Mouse (Mus musculus) T-helper 1 cell (primary cell): ENCODE results near the gene Evi2.

Source experiments
- in situ Hi-C: fragments of 300-600 bp; cut with MboI, MseI; formaldehyde crosslinking; loops from one replicate; pipeline ENCODE4 v1.15.1; 2025; ENCODE audit warnings: high pct_unique_total_duplicates

The Evi2 gene

DNA sequence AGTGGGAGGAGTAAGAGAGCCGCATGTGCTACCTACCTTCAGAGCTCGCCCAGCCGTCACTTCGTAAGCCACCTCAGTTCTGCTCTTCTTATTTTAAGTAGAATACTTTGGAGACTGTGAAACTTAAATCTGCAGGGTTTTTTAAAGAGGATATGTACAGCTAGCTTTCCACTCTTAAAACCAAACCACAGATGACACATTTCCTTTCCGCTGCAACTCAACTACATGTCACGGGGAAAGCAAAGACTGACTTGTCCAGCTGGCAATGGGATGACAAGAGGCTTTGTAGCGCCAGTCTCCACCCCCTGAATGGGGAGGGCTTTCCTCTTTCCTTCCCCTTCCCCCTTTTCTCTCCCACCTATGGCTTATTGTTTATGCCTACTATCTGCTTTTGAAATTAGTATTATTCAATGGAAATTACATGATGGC lies at the start of gene Evi2, which contains the start of gene Evi2a:
Evi2 (minus strand) TSS at position 257 of the 429 bp plus-strand sequence.
Evi2a (minus strand) TSS at position 277 of the 429 bp plus-strand sequence.
- in situ Hi-C loops: no loop called here

DNA sequence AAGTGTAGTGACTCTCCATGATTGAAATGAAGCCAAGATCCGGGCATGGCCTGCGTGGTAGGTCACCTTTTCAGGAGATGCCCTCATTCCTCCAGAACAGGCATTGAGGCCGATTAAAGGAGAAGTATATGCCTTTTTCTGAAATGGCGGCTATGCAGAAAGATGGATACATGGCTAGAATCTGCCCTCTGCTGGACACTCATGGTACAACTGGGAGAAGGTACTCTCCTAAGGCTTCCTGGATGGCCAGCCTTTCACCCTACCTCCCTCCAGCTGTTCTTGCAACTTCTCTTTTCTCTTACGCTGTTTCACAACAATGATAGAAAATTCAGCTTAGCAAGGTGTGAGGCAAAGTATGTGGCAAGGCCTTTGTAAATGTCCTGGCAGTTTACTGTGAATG lies 47.4 kb upstream of the Evi2 start:
- in situ Hi-C loops: no loop called here

DNA sequence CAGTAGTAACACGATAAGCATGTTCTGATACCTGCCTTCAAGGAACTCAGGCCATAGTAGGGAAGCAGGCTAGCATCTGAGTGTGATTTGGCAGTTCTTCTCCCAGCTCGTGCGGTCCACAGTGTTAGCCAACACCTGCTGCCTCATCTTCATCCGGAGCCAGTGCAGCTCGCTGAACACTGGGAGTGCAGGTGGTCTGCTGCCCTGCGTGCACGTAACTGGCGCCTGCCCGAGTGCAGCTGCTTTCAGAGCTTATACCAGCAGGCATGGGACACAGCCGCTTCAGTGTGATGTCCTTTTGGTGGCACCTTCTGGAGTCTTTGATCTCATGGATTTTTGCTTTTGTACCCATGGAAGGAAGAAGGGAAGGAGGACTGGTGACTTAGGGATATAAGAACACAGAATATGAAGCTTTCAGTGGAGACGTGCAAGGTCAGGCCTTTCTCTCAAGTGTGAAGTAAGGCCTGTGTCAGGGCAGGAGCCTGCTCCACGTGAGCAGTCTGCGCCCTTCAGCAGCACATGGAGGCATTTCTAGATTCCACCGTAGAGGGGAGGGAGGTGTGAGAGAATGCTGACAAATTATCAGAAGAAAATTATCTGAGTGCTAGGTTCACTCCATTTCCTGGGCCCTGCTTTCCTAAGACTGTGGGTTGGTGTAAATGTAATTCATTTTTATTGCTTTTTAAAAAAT lies 45.1 kb upstream of the Evi2 start:
- in situ Hi-C loops: no loop called here

DNA sequence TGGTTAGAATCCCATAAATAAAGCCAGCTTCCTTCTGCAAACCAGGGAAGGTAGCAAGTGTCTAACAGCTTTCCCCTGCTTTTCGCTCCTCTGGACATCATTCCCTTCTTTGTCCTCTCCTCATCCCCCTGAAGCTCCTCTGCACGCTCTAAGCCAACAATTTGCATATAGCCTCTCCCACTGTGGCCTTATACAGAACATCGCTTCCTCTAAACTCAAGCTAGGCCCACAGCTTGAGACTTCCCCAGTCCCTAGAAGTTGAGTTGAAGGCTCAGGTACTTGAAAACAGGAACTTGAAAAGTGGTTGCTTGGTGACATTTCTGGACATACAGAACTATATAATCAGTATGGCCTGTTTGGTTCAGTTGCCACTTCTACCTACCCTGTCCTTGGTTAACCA lies 43.4 kb upstream of the Evi2 start:
- in situ Hi-C loops: no loop called here

DNA sequence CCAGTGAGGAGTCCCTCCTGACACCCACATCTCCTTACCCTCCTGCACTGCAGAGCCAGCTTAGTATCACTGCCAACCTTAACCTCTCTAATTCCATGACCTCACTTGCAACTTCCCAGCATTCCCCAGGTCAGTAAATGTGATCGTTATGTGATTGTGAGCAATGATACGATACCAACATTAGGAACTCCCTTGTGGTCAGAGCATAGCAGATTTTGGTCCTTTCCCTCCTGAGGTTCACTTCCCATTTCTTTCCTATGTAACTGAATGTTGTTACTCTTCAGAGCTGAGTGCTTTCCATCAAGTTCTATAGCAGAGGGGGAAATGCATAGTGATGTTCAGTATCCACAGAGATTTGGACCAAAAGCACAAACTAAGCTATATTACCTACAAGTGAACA lies 39.9 kb upstream of the Evi2 start:
- in situ Hi-C loops: no loop called here

DNA sequence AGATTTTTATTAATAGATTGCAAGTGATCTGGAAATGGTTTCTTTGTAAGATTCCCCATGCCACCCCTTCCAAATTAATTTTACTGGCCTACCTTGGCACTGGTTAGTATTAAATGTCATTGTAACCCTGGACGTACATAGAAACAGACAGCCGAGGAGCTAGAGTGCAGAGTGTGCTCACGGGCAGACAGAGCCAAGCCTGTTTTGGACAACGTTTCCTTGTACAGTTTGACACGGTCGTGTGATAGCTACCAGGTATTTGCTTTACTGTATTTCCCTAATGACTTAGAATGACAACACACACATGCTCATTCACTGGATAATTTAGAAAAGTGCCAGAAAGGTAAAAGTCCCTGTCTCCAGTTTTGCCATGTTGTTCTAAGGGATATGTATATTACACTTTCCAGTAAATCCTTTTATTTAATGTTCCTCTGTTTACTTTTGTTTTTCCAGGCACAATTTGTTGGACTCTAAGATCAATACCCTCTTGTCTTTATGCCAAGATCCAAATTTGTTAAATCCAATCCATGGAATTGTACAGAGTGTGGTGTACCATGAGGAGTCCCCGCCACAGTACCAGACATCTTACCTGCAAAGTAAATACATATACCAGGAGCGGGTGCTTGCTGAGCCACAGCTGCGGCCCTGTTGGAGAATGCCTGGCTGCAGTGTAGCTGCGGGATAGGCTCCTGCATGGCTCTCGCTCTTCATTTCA lies 38.0 kb upstream of the Evi2 start:
- in situ Hi-C loops: no loop called here

DNA sequence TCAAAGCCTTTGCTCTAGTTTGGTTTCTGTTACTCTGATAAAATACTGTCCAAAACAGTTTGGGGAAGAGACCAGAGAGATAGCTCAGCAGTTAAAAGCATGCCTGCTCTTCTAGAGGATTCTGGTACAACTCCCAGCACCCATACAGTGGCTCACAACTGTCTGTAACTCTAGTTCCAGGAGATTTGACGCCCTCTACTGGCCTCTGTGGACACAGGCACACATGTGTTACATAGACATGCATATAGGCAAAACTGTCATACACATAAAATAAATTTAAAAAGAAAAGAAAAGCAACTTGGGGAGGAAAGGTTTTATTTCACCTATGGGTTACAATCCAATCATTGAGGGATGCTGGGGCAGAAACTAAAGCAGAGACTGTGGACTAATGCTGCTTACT lies 36.6 kb upstream of the Evi2 start:
- in situ Hi-C loops: no loop called here

DNA sequence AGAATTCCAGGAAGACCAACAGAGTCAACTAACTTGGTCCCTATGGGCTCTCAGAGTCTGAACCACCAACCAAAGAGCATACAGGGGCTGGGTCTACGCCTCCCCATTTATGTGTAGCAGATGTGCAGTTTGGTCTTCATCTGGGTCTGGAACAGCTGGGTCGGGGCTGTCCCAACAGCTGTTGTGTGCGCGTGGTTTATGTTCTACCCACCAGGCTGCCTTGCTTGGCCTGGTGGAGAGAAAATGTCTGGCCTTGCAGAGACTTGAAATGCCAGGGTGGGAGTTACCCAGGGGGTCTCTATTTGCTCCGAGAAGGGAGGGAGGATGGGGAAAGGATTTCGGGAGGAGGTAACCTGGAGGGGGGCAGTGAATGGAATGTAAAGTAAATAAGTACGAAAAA lies 33.1 kb upstream of the Evi2 start:
- in situ Hi-C loops: no loop called here

DNA sequence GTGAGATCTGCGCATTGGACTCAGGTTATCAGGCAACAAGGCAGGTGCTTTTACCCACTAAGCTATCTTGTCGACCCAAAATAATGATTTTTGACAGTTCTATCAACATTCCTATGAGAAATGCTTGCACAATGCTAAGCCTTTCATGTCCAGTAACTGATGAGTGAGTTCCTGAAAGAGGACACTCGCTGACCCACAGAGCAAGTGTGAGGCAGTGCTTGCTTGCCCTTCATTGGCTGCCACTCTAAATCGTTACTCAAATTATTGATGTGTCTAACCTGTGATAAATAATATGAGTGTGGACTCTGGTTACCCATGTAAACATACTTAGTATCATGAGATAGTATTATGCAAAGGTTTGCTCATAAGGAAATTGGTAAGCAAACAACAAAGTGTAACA lies 30.1 kb upstream of the Evi2 start:
- in situ Hi-C loops: no loop called here

DNA sequence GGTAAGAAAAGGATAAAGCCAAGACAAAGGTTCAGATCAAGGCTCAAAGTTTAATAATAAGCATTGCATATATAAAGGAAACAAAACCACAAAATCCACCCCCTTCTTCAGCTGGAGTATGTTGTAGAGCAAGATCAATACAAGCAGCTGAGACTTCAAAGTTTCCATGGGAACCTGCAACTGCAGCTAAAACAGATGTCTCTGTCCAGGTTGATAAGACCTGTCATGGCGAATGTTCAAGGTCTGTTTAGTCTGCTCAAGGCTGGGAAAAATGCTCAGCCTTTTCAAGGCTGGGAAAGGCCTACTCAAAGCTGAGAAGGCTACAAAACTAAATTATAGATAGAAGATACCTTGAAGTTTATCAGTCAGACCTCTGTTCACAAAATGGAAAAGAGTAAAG lies 22.2 kb upstream of the Evi2 start:
- in situ Hi-C loops: loop anchor here (5.0 kb wide), 1 partner anchor 80 kb away; no protein-coding TSS in a partner anchor

DNA sequence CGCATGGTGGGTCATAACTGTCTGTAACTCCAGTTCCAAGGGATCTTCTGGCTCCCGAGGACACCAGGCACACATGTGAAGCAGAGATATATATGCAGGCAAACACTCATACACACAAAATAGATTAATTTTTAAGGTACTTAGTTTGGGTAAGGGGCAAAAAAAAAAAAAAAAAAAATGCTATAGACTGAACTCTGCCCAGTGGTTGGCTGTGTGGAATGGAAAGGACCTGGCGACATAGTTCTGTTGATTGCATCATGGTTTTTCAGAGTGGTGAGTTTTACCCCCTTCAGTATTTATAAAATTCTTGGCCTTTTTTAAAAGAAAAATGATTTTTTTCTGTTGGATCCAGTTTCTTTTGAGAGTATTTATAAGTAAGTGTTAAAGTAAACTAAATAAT lies 5.9 kb upstream of the Evi2 start:
- in situ Hi-C loops: no loop called here

DNA sequence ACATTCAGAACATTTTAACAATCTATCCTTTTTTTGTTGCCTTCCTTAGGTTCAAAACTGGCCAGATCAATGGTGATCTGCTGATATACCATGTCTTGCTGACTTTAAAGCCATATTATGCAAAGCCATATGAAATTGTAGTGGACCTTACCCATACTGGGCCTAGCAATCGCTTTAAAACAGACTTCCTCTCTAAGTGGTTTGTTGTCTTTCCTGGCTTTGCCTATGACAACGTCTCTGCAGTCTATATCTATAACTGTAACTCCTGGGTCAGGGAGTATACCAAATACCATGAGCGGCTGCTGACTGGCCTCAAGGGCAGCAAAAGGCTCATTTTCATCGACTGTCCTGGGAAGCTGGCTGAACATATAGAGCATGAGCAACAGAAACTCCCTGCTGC lies 5.2 kb upstream of the Evi2 start:
- in situ Hi-C loops: no loop called here

DNA sequence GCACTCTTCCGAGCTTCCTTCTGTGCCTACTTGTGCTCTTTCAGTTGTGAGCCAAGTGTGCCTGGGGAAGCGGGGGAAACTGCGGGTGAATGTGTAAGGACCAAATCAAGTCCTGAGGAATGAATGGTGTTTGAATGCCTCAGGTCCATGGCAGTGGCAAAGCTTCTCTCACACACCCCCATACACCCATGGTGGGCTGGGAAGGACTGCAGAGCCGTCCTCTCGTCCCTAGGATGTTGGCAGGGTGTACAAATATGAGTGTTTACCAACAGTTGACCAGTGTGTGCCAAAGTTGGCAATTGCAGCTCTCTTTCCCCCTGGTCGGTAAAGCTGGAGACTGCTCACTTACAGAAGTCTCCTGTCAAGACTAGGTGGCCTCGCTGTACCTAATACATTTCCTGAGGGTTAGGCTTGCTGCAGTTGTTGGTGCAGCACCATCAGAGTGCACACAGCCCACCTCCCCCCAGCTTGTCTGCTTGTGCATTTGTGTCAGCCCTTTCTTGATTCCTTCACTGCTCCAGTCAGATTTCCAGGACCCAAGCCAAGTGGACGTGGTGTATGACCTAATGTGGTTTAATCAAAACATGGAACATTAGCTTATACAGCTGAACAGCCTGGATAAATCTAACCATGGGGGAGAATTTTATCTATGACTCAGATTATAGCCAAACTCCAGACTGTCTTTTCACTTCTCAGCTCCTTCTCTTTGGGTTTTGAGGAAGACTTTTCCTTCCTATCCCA lies 3.7 kb upstream of the Evi2 start:
- in situ Hi-C loops: no loop called here

DNA sequence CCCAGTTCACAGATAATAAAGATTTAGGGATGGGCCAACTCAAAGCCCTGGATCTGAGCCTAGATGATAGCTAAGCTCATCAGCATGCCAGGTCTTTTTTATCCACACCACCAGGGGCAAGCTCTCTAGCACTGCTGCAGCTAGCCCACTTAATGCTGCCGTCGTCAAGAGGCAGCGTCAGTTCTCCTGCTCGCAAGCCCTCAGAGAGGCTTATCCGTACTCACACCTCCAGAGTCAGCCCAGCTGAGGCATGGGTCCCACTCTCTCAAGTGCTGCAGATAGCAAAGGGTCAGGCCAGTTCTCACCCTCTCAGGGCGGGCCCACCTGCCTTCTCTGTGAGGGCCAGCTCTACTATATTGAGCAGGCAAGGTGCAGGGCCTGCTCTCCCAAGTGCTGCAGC lies 2.9 kb upstream of the Evi2 start:
- in situ Hi-C loops: no loop called here

DNA sequence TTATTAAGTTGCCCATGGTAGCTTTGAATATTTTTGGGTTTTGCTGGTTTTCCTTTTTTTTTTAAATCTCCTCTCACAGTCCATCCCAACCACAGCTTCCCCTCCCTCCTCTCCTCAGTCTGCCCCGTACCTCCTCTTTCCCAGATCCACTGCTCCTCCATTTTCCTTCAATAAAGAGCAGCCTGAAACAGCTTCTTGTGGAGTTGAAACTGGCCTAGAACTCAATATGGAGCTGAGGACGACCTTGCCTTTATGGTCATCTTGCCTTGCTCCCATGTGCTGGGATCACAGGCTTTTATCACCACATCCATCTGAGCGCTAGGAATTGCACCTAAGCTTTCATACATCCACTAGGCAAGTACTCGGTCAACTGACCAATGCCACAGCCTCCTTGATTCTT lies 1.1 kb upstream of the Evi2 start:
- in situ Hi-C loops: no loop called here

DNA sequence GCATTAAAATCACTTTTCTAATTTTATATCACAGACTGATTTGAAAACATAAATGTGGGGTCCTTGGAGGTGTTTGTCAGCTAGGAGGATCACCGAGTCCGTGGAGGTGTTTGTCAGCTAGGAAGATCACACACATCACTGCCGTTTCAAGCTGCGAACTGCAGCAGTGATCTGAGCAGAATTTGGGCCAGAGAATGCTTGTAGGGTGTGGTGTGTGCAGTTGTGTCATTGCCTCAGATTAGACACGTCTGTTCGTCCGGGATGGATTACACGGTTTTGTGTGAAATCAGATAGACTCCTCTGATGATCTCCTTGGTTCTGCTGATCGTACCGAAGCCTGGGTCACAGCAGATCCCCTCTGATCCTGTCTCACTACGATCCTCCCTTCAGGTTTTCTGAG lies 385 bp upstream of the Evi2 start:
- in situ Hi-C loops: no loop called here

DNA sequence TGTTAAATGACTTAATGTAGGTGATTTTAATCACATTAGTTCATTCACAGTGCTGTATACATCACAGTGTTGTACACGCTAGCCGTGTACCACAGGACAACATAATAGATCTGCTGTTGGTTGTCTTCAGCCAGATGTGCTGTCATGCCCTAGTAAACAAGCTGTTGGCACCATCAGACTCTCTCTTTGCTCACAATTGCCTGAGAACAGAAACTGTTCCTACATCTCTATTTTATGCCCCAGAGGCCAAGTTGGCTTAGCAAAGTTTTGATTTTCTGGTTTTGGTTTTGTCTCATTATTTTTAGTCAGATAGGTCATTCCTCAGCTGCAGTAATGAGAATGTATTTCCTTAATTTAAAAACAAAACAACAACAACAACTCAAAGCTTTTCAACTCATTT lies 653 bp downstream of the Evi2 start:
- in situ Hi-C loops: no loop called here

DNA sequence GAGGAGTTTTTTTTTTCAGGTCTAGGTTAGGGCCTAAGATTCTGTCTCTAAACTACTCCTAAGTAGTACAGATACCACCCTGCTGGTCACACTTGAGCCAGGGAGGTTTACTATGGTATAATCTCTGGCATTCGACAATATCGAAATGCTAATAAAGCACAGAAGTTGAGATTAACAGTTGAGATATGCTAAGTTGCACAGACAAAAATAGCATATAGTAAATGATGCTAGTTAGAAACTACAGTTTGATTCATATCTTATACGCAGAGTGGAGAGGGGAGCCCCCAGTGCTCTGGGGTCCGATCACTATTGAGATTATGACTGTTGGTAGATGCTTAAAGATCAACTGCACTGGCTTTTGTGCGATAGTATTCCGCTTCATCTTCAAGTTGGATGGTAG lies 1.2 kb downstream of the Evi2 start:
- in situ Hi-C loops: no loop called here

DNA sequence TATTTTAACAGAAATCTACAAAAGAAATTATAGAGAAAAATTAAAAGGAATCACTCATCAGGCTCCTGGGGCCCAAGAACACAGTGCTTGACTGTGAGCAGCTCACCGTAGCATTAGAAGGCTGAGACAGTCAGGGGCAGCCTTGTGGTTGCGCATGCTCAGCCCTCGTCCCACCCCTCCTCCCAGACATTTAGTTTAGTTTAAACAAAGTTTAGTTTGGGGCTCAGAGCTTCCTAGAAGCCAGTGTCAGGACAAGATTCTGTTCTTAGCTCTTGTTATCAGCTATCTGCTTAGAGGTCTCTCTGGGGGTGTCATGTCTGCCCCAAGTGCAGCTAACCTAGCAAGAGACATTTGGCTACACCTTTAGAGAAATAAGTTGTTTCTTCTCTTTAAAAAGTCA lies 1.8 kb downstream of the Evi2 start:
- in situ Hi-C loops: no loop called here

DNA sequence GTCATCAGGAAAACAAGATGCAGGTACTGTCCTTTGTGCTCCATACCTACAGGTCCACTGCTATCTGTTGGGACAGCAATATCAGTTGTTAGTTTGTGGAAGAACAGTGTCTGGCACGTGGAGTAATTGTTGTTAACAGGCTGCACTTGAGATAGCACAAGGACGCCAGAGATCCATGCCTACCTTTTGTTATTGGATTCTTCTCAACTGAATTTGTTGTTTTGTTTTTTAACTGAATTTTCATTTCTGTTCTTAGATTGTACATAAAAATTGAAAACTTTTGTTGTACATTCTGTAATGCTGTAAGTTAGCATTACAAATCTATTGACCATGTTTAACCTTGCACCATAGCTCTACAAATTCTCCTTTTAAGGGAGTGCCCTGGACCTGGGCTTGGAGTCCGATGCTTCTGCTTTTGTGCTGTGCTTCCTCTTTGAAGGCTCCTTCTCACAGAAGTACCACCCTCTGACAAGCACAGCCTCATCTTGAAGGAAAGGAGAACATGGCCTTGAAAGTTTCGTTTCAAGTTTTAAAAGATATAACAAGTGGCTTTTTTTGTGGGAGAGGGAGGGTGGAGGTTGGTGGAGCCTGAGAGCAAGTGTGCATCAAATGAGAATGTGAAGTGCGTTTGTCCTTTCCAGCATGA lies 2.5 kb downstream of the Evi2 start:
- in situ Hi-C loops: no loop called here

DNA sequence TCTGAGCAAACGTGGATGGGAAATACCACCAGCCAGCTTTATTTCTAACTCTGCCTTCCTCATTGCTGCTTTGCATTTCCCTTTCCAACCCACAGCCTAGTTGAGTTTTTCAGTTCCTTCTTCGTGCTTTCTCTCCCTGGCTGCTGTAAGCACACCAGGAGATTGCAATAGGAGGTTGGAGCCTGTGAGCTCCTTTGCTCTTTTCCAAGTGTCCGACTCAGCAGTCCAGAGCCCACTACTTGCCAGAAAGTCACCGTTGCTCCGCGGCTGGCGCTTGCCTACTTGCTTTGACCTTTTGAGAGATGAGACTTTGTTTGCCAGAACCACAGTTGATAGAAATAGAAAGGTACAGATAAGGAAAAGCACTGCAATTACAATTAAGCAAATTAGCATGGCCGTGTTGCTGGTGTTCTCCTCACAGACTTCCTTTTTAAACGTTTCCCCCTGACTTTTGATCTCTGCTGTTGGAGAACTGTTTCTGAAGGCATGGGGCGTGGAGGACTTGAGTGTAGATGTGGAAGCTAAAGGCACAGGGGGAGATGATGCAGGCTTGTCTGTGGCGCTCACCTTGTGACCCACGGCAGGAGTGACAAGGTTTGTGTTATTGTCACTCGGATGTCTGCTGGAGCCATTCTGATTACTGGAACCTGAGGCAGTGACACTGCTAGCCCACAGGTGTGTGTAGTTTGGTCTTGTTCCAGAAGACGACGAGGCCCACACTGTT lies 3.2 kb downstream of the Evi2 start:
- in situ Hi-C loops: no loop called here

DNA sequence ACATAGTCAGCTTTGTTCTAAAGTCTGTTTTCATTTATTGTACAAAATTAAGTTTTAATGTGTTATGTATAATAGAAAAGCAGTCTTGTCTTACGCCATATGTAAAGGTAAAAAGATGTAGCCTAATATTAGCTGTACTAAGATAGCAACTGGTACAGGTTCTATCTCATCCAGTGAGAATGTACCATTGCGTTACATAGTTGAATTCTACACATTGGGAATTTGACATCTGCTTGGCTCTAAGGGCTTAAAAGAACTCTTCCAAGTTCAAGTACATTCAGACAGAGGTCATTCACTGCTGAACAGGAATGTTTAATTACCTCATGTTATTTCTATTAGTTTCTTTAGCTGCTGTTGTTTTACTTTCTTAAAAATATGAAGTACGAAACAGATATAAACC lies 3.8 kb downstream of the Evi2 start:
- in situ Hi-C loops: no loop called here
